Mouse (Mus musculus): ENCODE measurements at regions not wholly inside any gene's neighbourhood (a gene's known extent, or its start where the extent isn't known, plus 50 kb on each side); places are given as distances from the start of the nearest gene placed in this dataset.
A peak's percentile ranks its signal among the peaks of the same experiment; 100 is the strongest.

GRCm38 (mm10) chr2:159196156-159196555, 401.5 kb downstream of the Dhx35 start:
- no peak for TF ChIP-seq CTCF (IDR thresholded peaks at IDR 0.05; ENCODE audit: low read depth, low read length)
- no peak for TF ChIP-seq POLR2A (IDR thresholded peaks at IDR 0.05; ENCODE audit: insufficient read depth, low read length)
- 0 out of 2 replicates have a peak, but pooled peaks have one; percentile 27 for TF ChIP-seq EP300 (IDR thresholded peaks at IDR 0.05; ENCODE audit: insufficient read depth, low read depth, low read length)

All from ES-Bruce4 (cell line).